Mouse (Mus musculus): ENCODE results near the gene Prkcb. TPM values are rescaled to one million over a fixed set of nuclear protein-coding genes. Genes with fewer than 3 reads are reported as not detected.

The Prkcb gene
- total RNA-seq, 2 experiments from 2014 or later, result 805 to 833 TPM

Other genes starting within 250 kb of the Prkcb start
- gene Ubfd1, start 221.6 kb upstream of the Prkcb start, total RNA-seq (2021), result 10 to 100 TPM; 59.2 to 61.9 TPM
- gene Ears2, start 221.5 kb upstream of the Prkcb start, total RNA-seq (2021), result 10 to 100 TPM in 1 of 2 experiments, 1 to 10 TPM in 1; 9.7 to 10.0 TPM
- gene Ndufab1, start 186.9 kb upstream of the Prkcb start, total RNA-seq (2021), result 100 to 1,000 TPM; 290 to 336 TPM
- gene Palb2, start 155.8 kb upstream of the Prkcb start, total RNA-seq (2021), result 1 to 10 TPM; 1.4 to 1.5 TPM
- gene Dctn5, start 155.7 kb upstream of the Prkcb start, total RNA-seq (2021), result 100 to 1,000 TPM; 106 to 109 TPM
- gene Plk1, start 129.3 kb upstream of the Prkcb start, total RNA-seq (2021), result 1 to 10 TPM; 2.7 to 2.8 TPM
- under 1 TPM; 0.33 to 0.50 TPM for gene Ern2, start 102.5 kb upstream of the Prkcb start, total RNA-seq (2021)
- gene Chp2, start 69.3 kb upstream of the Prkcb start, total RNA-seq (2021), result 1 to 10 TPM; 2.3 to 3.1 TPM